Mouse (Mus musculus) heart, embryonic 14.5 days (tissue): ENCODE data around the gene Zdhhc4. TPM values are rescaled to one million over a fixed set of nuclear protein-coding genes. Genes with fewer than 3 reads are reported as not detected.

Experiments used
- ATAC-seq: fragments of 200-750 bp; cut with Nextera tagmentation; 2 replicates; pipeline ENCODE4 v1.8.0; 2017; ENCODE audit warnings: low read depth, moderate TSS enrichment; ENCODE audit not compliant: insufficient number of reproducible peaks, insufficient read depth, low FRiP score
- H3K27ac ChIP-seq, 2 experiments: fragments of 200-500 bp in 1 of 2; fragments of 300-500 bp in 1 of 2; sonication (generic) in 1 of 2; replicated peaks in 1 of 2; 2 replicates each; pipeline ENCODE4 v1.5.1; 2012 to 2014; ENCODE audit warnings: low read depth in 2 of 2, low read length in 2 of 2, control low read depth in 1 of 2, mild to moderate bottlenecking in 1 of 2, mixed read lengths in 1 of 2; ENCODE audit not compliant: control insufficient read depth in 1 of 2, insufficient read depth in 1 of 2
- H3K27me3 ChIP-seq: fragments of 300-500 bp; sonication (generic); 2 replicates; pipeline ENCODE4 v1.6.1; 2014; ENCODE audit warnings: mild to moderate bottlenecking, low read length, control low read depth; ENCODE audit not compliant: control insufficient read depth, insufficient read depth
- H3K36me3 ChIP-seq: fragments of 300-500 bp; sonication (generic); 2 replicates; pipeline ENCODE4 v1.6.1; 2014; ENCODE audit warnings: mild to moderate bottlenecking, control low read depth, low read length, mixed read lengths; ENCODE audit not compliant: control insufficient read depth, insufficient read depth
- H3K4me1 ChIP-seq, 2 experiments: fragments of 200-500 bp in 1 of 2; fragments of 300-500 bp in 1 of 2; sonication (generic) in 1 of 2; 2 replicates each; pipeline ENCODE4 v1.6.1; 2012 to 2014; ENCODE audit warnings: low read length in 2 of 2, control low read depth in 1 of 2, mixed read lengths in 1 of 2; ENCODE audit not compliant: control insufficient read depth in 2 of 2, insufficient read depth in 2 of 2
- H3K4me2 ChIP-seq: fragments of 300-500 bp; sonication (generic); 2 replicates; pipeline ENCODE4 v1.6.1; 2014; ENCODE audit warnings: mild to moderate bottlenecking, low read length
- H3K4me3 ChIP-seq, 2 experiments: fragments of 200-500 bp in 1 of 2; fragments of 300-500 bp in 1 of 2; sonication (generic) in 1 of 2; 2 replicates each; pipeline ENCODE4 v1.5.1; 2012 to 2014; ENCODE audit warnings: low read length in 2 of 2, mild to moderate bottlenecking in 2 of 2, control low read depth in 1 of 2, low read depth in 1 of 2, moderate library complexity in 1 of 2; ENCODE audit not compliant: control insufficient read depth in 1 of 2, insufficient read depth in 1 of 2
- H3K9ac ChIP-seq: fragments of 300-500 bp; sonication (generic); 2 replicates; pipeline ENCODE4 v1.6.1; 2014; ENCODE audit warnings: mild to moderate bottlenecking, low read length
- H3K9me3 ChIP-seq: fragments of 300-500 bp; sonication (generic); 2 replicates; pipeline ENCODE4 v1.6.1; 2016; ENCODE audit warnings: low read length, control low read depth; ENCODE audit not compliant: control insufficient read depth
- WGBS: fragments of 180-500 bp; shearing (Covaris S2); extraction: QIAGEN DNeasy Blood & Tissue Kit; methylation state at CpG from one replicate; pipeline ENCODE4 v1.1.7; 2014; 5-methylcytosine and 5-hydroxymethylcytosine counted together
- polyA plus RNA-seq: library from polyadenylated mRNA; unstranded; fragments of >200 nt; fragmentation: Nextera tagmentation; extraction: Ambion mirVana; gene quantifications from 2 replicates; pipeline ENCODE4 v1.2.1, GENCODE M21; 2014

The Zdhhc4 gene
- polyA plus RNA-seq, 1 experiment from 2014 or later = 58.7 TPM

- H3K9me3 ChIP-seq = no peaks in the 10 kb centered on the region
- no peak overlapping the region for H3K4me2 ChIP-seq
- 83% methylated on average over 7 of the region's 7 CpGs for WGBS
- peaks cover 94% of the 10 kb centered on the region for H3K36me3 ChIP-seq
- no peak overlapping the region for H3K4me3 ChIP-seq
- no peak for ATAC-seq
- H3K27ac ChIP-seq = no peak overlapping the region
- peaks cover 0 to 8% of the 10 kb centered on the region in 2 experiments; a peak in 1 of 4 replicates for H3K4me1 ChIP-seq
- no peaks in the 10 kb centered on the region for H3K27me3 ChIP-seq
- no peak overlapping the region for H3K9ac ChIP-seq
Observed at GRCm38 (mm10) chr5:143304251-143304650, 24.8 kb downstream of the Zdhhc4 start.

GRCm38 (mm10) chr5:143301296-143301695, 27.8 kb downstream of the Zdhhc4 start:
- 51% methylated on average over 8 of the region's 8 CpGs for WGBS
- Histone ChIP-seq H3K36me3 (peaks cover 68% of the 10 kb centered on the region), H3K4me1 (peaks cover 0 to 8% of the 10 kb centered on the region in 2 experiments; a peak in 1 of 4 replicates)

GRCm38 (mm10) chr5:143299686-143300085, 29.4 kb downstream of the Zdhhc4 start:
- H3K4me3 ChIP-seq = no peak overlapping the region
- H3K4me1 ChIP-seq = peaks cover 0 to 8% of the 10 kb centered on the region in 2 experiments; a peak in 1 of 4 replicates
- H3K4me2 ChIP-seq = no peak overlapping the region
- ATAC-seq = no peak
- WGBS = 89% methylated on average over 4 of the region's 4 CpGs
- H3K9ac ChIP-seq = no peak overlapping the region
- no peaks in the 10 kb centered on the region for H3K9me3 ChIP-seq
- no peak overlapping the region for H3K27ac ChIP-seq
- no peaks in the 10 kb centered on the region; the same call in 1 of the 2 replicates for H3K27me3 ChIP-seq
- peaks cover 53% of the 10 kb centered on the region for H3K36me3 ChIP-seq

More at GRCm38 (mm10) chr5:143301296-143301695, 27.8 kb downstream of the Zdhhc4 start:
- no peak overlapping the region for H3K4me3 ChIP-seq
- no peaks in the 10 kb centered on the region for H3K9me3 ChIP-seq
- H3K9ac ChIP-seq = no peak overlapping the region
- no peak overlapping the region for H3K27ac ChIP-seq
- no peaks in the 10 kb centered on the region for H3K27me3 ChIP-seq
- no peak for ATAC-seq
- H3K4me2 ChIP-seq = no peak overlapping the region

- Histone ChIP-seq H3K27me3 (peaks cover 13% of the 10 kb centered on the region), H3K9ac (no peak overlapping the region), H3K4me3 (no peak overlapping the region), H3K9me3 (no peaks in the 10 kb centered on the region), H3K4me1 (peaks cover 7 to 11% of the 10 kb centered on the region in 2 experiments; a peak in 3 of 4 replicates), H3K4me2 (no peak overlapping the region), H3K36me3 (peaks cover 42% of the 10 kb centered on the region), H3K27ac (no peak overlapping the region)
- 94% methylated on average over 7 of the region's 7 CpGs for WGBS
- ATAC-seq = no peak
Observed at GRCm38 (mm10) chr5:143298391-143298790, 30.7 kb downstream of the Zdhhc4 start.

- H3K4me2 ChIP-seq = no peak overlapping the region
- H3K27me3 ChIP-seq = peaks cover 17% of the 10 kb centered on the region
- peaks cover 7 to 16% of the 10 kb centered on the region in 2 experiments; a peak in 3 of 4 replicates for H3K4me1 ChIP-seq
- no peak overlapping the region for H3K27ac ChIP-seq
- peaks cover 39% of the 10 kb centered on the region for H3K36me3 ChIP-seq
- ATAC-seq = no peak
- no peaks in the 10 kb centered on the region for H3K9me3 ChIP-seq
- WGBS = 75% methylated on average over 9 of the region's 9 CpGs
- H3K9ac ChIP-seq = no peak overlapping the region
- no peak overlapping the region for H3K4me3 ChIP-seq
Observed at GRCm38 (mm10) chr5:143297986-143298385, 31.1 kb downstream of the Zdhhc4 start.

GRCm38 (mm10) chr5:143295330-143295729, 33.7 kb downstream of the Zdhhc4 start:
- 84% methylated on average over 2 of the region's 2 CpGs for WGBS
- Histone ChIP-seq H3K27me3 (peaks cover 43% of the 10 kb centered on the region), H3K4me1 (peaks cover 7 to 16% of the 10 kb centered on the region in 2 experiments; a peak in 3 of 4 replicates), H3K27ac (no peak overlapping the region), H3K9ac (no peak overlapping the region), H3K36me3 (peaks cover 13% of the 10 kb centered on the region), H3K4me2 (no peak overlapping the region), H3K9me3 (no peaks in the 10 kb centered on the region), H3K4me3 (no peak overlapping the region)
- ATAC-seq = no peak

GRCm38 (mm10) chr5:143294862-143295261, 34.2 kb downstream of the Zdhhc4 start:
- no peak overlapping the region for H3K27ac ChIP-seq
- no peak overlapping the region for H3K9ac ChIP-seq
- WGBS = 87% methylated on average over 3 of the region's 3 CpGs
- H3K9me3 ChIP-seq = no peaks in the 10 kb centered on the region
- peaks cover 7 to 16% of the 10 kb centered on the region in 2 experiments; a peak in 3 of 4 replicates for H3K4me1 ChIP-seq
- ATAC-seq = no peak
- H3K27me3 ChIP-seq = peaks cover 48% of the 10 kb centered on the region
- peaks cover 8% of the 10 kb centered on the region; the same call in 1 of the 2 replicates for H3K36me3 ChIP-seq
- no peak overlapping the region for H3K4me3 ChIP-seq
- no peak overlapping the region for H3K4me2 ChIP-seq

- Histone ChIP-seq H3K36me3 (no peaks in the 10 kb centered on the region), H3K27me3 (peaks cover 63% of the 10 kb centered on the region), H3K9ac (peak within 1 kb of the TSS; percentile 64), H3K4me3 (peak within 1 kb of the TSS; percentile 44 to 53), H3K9me3 (no peaks in the 10 kb centered on the region), H3K4me2 (peak within 1 kb of the TSS; percentile 88), H3K4me1 (peaks cover 7 to 17% of the 10 kb centered on the region in 2 experiments; a peak in 3 of 4 replicates), H3K27ac (no peak within 1 kb of the TSS)
- WGBS = 5% methylated on average over 32 of the region's 38 CpGs
- no peak for ATAC-seq
Observed at GRCm38 (mm10) chr5:143293404-143293803, 35.7 kb downstream of the Zdhhc4 start, which contains the start of gene Zfp853. Zfp853 (minus strand) TSS chr5:143293623.
